Mouse (Mus musculus) megakaryocyte-erythroid progenitor cell, adult 5-6 weeks (primary cell): Measurements from ENCODE around the gene Ifi44. TPM values are rescaled to one million over a fixed set of nuclear protein-coding genes. Genes with fewer than 3 reads are reported as not detected.
A peak's percentile ranks its signal among the peaks of the same experiment; 100 is the strongest.

Source experiments
- ATAC-seq: replicated peaks from 2 replicates; pipeline ENCODE4 v1.8.0; 2016; ENCODE audit warnings: mild to moderate bottlenecking, inconsistent platforms; ENCODE audit not compliant: severe bottlenecking, poor library complexity, low FRiP score, low TSS enrichment
- total RNA-seq, 2 experiments: library from RNA; stranded (forward) in 1 of 2; stranded (reverse) in 1 of 2; fragments of 200-1000, 215-1000 nt in 1 of 2; fragments of >200 nt in 1 of 2; fragmentation: Nextera tagmentation in 1 of 2; gene quantifications; 2 replicates each; pipeline ENCODE4 v1.2.3; 2014 to 2017

Gene Ifi44
- total RNA-seq (2014; fragmentation: Nextera tagmentation): 0.40 and 1.4 TPM in 2 replicates
- 1.1 and 2.3 TPM in 2 replicates for total RNA-seq (2017)

DNA sequence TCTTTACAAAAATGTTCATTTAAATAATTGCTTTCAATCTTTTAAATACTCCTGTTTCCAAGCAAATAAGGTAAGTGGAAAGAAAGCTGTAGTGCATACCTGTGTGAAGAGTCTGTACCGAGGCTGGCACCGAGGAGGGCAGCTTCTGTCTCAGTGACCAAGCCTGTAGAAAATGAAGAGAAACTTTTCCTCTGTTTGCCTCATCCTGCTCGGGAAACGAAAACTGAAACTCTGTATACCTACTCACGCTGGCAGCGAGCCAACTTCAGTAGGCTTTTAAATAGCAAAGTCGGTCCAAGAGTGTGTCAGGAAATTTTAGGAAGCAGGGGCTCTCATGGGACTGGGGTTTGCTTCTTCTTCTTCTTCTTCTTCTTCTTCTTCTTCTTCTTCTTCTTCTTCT, at the start of gene Ifi44:
TSS of gene Ifi44 (minus strand) at position 224 of the 400 bp plus-strand sequence.
- ATAC-seq: no peak; the same call in 1 of the 2 replicates

DNA sequence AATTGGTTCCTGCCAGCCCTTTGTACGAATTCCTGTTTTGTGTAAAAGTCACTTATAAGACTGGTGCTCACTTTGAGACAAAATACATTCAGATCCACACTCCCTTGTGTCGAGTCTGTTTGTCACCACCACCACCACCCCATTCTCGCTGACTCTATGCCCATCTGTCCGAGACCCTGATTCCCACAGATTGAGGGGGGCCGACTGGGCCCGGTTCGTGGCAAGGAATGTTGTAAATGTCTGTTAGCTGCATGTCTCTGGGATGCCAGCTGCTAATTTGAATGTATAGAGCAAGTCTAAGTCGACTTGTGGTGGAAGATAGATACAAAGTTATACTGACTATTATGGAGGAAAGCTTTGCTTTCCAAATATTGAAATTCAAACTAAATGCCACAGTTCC, 38.9 kb upstream of the Ifi44 start:
- no peak for ATAC-seq

DNA sequence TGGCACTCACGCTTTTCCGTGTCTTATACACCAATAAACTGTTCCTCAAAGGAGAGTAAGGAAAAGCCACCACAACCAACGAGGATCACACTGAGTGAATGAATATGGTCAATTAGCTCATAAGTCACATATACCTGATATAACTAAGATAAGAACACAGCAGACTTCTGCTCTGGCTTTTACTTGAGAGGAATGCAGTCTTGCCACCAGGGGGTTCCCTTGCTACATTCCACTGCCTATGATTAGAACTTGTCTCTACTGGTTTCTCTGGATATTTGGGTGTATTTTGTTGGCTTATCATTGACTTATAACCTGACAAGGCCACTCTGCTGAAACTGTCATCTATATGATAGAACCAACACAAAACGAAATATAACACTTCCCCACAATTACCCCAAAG, 25.3 kb upstream of the Ifi44 start:
- ATAC-seq: peak; percentile 51; the same call in 1 of the 2 replicates

DNA sequence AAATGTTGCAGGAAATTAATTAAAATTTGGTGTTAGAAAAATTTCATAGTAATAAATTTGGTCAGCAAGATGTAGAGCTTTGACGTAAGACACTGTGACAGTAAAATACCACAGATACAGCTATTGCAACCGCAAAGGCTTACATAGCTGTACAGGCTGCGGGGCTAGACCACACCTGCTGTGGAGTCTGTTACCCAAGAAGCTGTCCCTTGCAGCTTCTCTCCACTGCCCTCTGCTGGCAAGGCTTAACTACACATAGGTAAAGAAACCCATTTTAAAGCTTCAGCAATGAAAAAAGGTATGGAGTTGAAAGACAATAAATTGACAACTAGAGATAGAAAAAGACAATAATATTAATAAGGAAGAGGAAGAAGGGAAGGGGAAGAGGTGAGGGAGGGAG, 21.3 kb upstream of the Ifi44 start:
- peak; percentile 96 for ATAC-seq

DNA sequence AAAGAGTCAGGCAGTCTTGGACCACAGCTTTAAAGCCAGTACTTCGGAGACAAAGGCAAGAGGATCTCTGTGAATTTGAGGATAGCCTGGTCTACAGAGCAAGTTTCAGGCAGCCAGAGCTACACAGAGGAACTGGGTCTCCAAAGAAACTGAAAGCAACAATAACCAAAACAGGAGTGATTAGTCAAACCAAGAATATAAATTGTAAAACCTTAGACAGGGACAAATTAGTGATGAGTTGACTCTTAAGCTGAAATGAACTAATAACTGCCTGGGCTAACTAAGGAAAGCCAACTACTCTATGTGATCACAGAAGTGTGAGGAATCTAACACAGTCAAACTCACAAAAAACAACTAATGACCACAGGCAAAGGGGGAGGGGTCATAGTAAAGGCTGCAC, 1.2 kb downstream of the Ifi44 start:
- ATAC-seq: no peak

DNA sequence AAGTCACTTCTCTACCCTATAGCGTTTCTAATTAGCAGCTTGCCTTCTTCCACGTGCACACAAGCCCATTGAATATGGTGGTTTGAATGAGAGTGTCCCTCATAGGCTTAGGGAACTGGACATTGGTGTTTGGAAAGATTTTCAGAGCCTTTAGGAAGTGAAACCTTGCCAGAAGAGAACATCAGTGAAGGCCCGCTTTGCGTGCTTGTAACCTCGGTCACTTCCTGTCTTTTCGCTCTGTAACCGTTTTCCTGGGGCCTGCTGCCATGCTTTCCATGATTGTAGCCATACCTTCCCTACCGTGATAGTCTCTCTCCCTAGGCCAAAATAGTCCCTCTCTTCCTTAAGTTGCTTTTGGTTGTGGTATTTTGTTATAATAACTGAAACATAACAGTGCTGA, 3.7 kb downstream of the Ifi44 start:
- no peak for ATAC-seq

DNA sequence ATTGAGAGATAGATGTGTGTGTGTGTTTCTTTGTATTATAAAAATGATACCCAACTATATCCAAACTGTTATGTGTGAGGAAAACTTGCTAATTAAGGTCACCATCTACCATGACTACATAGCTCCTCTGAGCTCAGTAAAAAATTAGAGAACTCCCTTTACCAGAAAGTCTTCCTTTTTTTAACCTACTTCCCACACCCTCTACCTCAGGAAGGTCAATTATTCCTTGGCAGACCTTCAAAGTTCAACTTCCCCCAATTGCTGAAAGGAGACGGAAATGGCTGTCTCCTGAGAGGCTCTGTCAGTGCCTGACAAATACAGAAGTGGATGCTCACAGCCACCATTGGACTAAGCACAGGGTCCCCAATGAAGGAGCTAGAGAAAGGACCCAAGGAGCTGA, 7.5 kb downstream of the Ifi44 start:
- ATAC-seq: no peak

DNA sequence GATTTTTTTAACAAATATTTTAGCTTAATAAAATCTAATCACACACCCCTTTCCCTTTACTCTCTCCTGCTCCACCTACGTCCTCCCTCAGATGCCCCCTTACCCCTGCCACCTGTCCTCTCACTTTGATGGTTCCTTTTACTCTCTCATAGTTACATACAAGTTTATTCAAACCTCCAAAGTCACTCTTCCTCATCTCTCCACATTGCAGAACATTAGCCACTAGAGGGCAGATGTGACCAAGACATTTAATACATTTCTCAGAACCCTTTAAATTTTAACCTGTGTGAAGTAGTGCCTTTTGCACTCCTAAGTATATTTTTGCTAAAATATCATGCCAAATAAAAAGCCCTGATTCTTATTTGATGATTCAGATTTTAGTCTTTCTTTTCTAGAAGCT, 33.5 kb downstream of the Ifi44 start:
- peak; percentile 75; the same call in 1 of the 2 replicates for ATAC-seq

DNA sequence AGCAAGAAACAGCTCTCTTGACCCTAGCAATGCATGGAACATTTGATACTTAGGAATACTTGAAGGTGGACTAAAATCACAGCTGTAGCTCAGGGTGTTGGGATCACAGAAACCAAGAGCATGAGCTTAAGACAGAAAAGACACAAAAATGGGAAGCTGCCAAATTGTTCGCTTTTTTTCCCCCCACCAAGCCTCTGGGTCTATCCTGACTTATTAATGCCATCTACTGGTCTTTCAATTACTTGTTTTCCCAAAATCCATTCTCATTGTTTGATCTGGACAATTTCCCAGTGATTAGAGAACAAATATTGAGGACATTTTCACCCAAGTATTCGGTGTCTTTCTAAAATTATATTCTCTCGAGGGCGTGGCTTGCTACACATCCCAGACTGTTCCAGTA, 42.4 kb downstream of the Ifi44 start:
- no peak for ATAC-seq

Other genes starting within 250 kb of the Ifi44 start
- not detected in 2 replicates for gene Ifi44l, start 12.9 kb upstream of the Ifi44 start, total RNA-seq (2014; fragmentation: Nextera tagmentation)
- not detected in 2 replicates for gene Ifi44l, start 12.9 kb upstream of the Ifi44 start, total RNA-seq (2017)
- gene Ptgfr, start 87.7 kb upstream of the Ifi44 start, total RNA-seq (2014; fragmentation: Nextera tagmentation): not detected in 2 replicates
- gene Ptgfr, start 87.7 kb upstream of the Ifi44 start, total RNA-seq (2017): not detected in 2 replicates